Mouse (Mus musculus) ZHBTc4 (cell line): ENCODE results near the gene Atp2c1.

Source experiments
- DNase-seq: peaks from one replicate; pipeline ENCODE4 v3.0.0-alpha.2; 2011; ENCODE audit warnings: low read depth, low spot score

Atp2c1 gene

DNA sequence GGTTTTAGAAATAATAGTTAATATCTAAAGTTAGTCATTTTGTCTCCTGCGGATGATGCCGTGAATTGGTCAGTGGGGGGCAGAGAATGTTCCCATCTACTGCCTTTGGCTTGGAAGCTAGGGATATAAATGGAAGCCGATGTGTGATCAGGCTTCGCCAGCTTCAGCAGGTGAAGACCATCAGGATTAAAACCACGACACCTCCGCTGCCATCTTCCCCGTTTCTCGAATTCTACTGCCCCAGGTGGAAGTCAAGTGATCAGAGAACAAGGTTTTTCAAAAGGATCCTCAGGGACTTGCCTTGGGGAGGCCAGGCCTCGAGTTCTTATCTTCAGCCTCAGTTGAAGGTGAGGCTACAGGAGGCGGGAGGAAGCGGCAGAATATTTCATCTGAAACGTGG lies at the start of gene Atp2c1:
Gene Atp2c1, minus strand, starts transcription at position 101 of the 400 bp plus-strand sequence.
- DNase-seq, result no peak

DNA sequence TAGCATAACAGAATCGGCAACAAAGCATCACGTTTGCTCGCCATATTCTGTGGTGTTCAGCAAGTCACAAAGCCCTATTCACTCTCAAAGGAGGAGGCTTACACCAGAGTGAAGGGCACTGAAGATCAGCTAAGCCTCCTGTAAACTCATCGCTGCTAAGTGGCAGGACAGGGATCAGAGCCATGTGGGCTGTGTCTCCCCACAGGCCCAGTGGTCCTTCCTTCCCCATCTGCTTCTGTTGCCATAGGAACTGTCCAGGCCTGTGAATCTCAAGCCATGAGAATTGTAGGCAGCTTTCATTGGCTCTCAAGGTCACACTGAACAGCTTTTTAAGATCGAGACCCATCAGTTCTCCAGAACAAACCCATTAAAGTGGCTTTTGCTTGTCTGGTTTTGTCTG lies 30.3 kb upstream of the Atp2c1 start:
- DNase-seq, result no peak

DNA sequence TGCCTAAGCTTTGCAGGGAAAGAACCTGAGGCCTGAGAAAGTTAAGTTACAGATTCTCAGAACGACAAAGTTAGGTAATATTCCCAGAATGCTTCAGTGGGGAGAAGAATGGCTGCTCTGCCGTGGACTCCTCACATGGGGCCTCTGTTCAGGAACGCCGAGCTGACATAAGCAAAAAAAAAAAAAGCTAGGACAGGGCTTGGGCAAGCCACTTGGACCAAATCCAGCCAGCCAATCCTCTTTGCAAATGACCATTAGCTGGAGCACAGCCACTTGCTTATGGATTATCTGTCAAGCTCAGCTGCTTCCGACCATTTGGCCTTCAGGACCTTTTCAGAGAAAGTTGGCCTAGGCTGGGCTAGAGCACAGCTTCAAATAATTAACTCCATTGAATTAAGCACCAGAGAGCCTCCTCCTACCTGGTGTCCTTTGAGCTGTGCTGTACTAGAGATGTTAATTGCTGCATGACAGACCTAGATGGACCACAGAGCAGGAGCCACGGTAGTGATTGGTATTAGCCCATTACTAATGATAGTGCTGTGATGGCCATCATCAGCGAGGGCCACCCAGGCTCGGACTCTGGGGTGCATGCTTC lies 29.1 kb upstream of the Atp2c1 start:
- no peak for DNase-seq

DNA sequence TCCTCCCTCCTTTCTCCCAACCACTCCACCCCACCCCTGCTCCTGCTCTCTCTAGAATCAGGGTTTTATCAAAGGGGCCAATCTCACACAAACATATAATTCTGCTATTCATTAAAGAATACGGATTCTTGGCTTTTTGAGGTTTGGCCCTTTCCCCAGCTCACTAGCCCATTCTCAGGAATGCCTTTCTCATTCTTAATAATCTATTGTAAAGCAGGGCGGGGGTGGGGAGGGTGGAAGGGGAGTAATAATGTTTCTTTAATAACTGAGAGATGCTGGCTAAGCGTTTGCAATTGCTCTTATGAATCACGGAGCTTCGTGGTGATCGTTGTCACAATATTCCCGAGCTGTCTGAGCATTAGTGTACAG lies 27.3 kb upstream of the Atp2c1 start:
- no peak for DNase-seq

DNA sequence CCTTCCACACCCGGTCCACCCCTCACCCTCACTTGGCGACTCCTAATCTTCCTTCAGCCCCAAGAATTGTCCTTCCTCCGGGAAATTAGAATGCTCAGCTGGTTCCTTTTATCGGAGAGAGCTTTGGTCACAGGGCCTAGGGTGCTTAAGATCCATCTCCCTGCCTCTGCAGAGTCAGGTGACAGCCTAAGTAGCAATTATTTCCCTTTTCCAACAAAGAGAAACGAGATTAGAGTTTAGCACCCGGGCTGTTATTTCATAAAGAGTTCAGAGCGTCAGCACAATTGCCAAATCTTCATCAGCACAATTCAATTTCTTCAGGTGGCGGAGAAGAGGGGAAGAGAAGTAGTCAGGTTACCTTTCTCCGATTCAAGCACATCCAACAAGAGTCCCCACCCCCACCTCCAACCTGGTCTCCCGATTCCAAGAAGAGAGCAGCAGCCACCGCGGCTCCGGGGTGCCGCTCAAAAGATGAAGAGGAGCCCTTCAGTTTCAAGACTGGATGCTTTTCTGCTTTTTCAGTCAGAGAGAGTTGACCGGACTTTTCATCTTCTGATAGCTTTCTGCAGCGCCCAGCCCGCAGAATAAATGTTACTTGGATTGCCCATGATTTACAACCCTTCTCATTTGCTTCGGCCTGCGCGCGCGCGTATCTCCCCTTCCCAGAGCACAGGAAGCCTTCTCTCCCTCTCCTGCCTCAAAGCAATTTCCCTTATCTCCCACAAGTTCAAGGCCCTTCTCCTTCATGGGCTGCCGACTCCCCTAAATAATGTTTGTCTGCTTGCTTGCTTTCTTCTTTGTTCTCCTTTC lies 26.7 kb upstream of the Atp2c1 start:
- no peak for DNase-seq

DNA sequence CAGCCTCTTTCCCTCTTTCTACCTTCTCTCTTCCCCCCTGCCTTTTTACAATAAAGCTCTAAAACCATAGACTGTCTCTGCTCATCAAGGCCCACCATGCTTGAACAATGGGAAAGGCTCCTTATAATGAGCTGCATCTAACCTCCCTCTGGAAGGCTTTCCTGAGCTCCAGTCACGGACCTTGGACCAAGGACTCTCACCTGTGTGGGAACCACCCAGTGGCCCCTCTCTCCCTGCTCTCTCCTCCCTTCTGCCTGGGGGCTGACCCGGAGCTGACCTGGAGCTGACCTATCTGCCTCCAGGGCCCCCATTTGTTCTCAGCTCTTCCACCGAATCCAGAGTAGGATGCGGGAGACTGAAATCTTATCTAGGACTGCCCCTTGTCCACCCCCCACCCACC lies 24.3 kb upstream of the Atp2c1 start:
- DNase-seq, result no peak

DNA sequence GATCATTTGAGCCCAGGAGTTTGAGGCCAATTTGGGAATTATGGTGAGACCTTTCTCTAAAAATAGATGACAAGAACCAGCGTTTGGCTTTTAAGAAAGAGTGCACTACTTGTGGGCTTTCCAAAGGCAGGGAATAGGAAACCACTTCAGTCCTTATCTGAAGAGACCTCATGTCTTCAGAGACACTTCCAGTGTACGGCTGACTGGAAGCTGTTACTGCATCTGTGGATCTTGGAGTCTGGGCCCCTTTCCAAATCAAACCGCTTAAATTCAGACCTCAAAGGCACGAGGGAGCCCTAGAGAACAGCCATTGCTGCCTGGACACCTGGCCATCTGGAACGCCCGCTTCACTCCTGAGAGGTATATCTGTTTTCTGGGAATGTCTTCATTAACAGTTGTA lies 22.0 kb upstream of the Atp2c1 start:
- no peak for DNase-seq

DNA sequence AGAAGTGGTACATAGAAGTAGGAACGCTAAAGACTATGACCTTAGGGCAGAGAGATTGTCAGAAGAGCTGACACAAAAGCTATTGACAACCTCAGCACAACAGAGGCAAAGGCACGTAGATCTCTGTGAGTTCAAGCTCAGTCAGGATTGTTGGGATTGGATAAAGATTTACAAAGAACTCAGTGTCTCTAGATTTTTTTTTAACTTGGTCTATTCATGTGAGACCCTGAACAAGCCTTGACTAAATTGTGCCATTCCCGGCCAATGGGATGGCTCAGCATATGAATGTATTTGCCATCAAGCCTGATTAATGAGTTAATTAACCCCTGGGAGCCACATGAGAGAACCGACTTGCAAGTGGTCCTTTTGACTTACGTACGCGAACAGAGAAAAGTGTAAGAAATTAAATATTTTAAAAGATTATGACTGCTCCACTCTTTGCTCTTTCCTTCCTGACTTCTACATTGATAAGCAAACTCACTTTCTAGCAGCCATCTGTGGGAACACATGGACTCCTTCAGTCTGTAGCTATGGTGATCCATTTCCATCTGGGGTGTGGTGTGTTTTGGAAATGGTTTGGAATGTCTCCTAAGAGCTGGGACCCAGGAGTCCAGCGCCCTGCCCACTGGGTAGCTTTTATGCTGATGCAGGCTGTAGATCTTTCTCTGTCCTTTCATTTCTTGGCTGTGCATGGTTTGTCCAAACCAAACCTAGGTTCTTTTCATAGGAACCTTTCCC lies 17.1 kb upstream of the Atp2c1 start:
- DNase-seq, result peak; percentile 36

DNA sequence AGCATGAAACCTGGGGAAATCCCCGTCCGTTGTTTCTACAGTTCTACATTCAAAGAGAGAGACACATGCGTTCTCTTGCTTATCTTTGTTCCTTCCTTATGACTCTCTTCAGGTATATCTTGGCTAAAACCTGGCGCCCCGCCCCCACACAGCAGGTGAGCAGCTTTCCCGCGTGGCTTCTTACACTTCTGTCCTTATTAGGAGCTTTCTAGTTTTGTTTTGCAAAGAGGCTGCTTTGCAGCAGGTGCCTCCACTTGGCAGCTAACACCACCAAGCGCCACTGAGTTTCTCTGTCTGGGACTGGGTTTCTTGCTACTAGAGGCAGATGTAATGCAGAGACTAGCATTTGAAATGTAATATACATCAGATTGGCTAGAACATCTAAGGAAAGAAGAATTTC lies 10.4 kb upstream of the Atp2c1 start:
- DNase-seq, result no peak

DNA sequence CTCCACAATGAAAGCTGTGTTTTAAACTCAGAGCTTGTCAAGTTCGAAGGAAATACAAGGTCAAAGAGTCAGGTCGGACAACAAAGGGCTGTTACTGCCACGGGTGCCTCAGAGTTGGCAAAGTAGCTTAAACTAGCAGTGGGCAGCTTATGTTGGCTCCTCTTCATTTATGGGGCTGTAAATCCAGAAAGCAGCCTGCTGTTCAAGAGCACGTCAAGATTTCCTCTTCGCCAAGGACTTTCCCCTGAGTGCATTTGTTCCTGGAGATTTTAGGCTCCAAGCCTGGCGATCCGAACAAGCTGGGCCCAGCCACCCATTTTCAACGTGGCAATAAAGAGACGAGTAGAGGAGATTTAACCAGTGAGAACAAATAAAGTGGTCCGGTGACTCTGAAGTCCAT lies 9.8 kb upstream of the Atp2c1 start:
- no peak for DNase-seq

DNA sequence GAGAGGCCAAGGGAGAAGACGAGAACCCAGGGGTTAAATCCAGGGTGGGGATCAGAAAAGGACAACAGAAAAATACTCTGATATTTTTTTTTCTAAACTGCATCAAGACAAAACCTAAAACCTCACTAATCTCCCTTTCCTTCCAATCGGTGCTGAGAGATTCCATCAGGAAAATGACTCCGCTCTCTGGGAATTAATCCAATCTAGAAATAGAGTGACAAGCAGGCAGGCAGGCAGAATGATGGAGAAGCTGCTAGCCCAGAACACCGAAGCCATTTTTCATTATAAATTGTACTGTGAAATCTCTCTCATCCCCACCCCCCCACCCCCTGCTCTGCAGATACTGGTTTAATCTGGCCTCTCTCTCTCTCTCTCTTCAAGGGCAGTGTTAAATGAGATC lies 1.8 kb downstream of the Atp2c1 start:
- no peak for DNase-seq

DNA sequence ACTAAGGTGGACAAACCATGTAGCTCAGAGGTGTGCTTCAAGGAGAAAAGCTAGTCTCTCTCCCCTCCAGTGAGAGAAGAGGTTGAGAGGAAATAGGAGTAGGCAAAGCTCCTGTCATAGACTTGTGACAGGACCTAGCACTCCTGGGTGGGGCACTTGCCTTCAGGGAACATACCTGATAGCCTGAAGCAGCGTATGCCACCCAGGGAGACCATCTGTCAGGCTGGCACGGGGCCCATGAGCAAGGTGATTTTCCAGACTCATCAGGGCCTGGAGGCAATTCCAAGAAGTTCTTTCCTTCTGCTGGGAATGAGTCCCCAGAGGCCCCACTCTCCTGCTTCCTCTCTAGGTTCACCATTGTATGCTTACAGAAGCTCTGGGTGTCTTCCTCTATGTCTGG lies 4.1 kb downstream of the Atp2c1 start:
- no peak for DNase-seq

DNA sequence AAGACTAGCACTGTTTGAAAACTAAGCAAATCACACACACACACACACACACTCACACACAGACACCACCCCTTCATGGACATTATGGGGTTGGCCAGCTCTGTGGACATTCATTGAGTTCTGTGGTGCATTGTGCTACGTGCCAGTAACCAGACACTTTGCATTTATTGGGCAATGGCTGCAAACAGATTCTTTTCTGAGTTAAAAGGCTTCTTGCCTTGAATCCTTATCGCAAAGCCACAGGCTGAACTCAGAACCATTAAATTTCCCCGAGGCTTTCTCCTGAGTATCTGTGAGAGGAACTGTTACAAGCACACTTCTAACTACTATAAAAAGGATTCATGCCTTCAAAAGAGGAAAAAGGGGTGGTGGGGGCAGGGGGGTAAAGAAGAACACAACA lies 5.1 kb downstream of the Atp2c1 start:
- no peak for DNase-seq

DNA sequence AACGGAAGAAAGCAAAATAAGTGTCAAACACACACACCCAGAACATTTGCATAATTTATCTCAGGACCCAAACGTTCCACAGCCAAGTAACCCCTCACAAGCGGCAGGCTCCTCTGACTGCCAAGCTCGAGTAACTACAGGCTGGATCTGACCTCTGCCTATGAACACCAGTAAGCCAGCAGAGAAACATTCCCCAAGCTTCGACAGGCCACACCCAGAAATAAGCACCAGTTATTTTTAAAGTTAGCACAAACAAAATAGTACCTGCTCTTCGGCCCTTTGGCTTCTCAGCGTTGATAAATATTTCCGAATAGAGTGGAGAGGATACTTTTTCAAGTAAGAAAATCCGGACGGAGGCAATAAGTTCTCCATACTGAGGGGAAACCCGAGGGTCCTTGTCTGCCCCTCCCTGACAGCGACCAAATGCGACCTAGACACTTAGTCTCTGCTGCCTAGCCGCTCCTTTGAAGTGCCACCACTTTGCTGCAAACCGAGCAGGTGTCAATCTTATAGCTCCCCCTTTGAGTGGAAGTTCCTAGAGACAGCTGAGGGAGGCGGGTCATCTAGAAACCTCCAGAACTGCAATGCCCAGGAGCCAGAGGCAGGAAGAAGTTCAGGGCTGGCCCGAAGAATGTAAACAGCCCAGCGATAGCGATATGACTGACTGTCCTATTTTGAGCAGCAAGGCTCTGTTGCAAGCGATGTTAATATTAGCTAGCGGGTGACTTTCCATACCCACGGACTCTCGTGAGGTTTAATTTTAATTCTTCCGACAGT lies 6.2 kb downstream of the Atp2c1 start:
- DNase-seq, result peak; percentile 19

DNA sequence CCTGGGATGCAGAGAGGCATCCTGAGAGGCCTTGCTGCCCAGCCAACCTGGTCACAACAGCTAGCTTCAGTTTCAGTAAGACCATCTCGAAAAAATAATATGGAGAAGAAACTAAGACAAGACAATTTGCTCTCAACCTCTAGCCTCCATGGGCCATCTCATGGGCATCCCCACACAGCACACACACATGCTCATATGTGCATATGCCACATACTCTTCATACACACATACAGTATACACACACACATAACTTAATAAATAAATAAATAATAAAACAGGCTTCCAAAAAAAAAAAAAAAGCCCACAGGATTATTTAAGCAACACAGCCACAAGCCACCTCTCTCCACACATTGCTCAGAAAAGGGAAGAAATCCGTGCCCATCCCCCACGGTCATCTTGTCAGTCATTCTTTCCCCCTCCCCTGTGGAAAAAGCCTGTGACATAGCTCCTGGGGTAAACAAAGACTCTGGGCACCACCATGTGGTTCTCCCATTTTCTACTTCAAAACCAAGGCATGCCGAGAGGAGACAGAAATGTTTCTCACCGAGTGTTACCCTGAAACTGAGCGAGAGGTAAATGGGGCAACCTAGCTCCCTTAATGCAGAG lies 7.7 kb downstream of the Atp2c1 start:
- no peak for DNase-seq

DNA sequence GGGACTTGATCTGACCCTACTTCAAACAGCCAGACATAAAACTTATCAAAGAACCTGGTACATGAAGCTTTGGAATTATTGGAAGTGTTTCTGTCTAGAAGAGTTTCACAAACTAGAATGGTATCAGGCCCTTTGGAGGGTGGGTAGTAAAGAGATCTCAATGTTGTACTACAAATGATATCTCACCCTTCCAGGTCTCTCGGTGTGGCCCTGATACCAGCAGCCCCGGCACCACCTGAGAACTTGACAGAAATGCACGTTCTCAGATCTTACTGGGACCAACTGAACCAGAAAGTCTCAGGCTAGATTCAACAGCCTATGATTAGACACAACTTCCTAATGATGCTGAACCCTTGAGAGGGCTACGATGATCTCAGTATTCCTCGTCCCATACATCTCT lies 23.4 kb downstream of the Atp2c1 start:
- DNase-seq, result no peak

DNA sequence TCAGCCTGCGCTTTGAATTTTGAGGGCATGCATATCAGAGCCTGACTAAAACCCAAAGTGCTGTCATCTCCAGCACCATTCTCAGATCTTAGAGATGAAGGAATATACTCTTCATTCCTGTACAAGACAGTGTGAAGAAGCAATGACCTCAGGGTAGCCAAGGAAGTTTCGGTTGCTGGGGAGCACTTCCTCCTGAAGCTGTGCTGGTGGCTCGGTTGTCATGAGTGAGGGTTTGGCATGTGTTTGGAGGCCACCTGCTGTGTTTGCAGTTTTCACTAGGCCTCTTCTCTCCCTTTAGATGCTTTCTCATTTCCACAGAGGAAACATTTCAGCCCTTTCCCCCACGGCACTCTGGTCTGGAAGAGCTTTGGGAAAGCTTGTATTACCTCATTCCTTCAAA lies 24.7 kb downstream of the Atp2c1 start:
- DNase-seq, result no peak

DNA sequence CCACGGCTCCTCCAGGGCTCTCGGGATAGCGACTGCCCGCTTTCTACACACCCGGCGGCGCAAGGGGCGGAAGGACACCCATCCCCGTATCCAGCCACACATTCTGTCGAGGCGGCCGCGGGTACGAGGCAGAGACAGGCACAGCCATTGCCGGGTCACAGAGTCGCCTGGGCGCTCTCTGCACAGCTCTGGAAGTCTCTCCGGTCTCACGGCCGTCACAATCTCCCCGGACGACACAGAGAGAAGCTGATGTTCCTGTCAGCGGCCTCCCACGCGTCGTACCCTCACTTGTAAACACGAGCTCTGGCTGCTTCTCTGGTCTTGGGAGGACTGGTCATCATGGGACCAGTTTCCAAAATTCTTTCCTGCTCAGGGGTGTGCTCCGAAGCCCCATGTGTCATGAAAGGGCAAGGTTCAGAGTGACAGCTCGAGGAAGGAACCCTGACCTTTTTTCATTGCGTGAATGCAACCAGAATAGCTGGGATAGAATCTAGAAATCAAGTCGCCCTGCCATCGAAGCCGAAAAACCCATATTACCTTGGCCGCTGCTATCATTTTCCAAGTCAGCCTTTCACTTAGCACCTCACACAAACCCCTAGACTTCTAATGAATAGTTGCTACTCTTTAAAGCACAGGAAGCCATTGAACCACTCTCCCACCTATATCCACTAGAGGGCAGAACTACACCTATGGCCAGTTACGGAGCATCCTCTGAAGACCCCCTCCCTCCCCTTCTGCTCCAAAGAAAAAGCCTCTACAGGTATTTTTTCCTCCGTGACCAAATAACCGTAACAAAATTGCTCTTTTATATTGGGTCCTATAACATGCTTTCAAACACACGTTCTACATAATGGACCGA lies 31.6 kb downstream of the Atp2c1 start:
- peak; percentile 83 for DNase-seq

DNA sequence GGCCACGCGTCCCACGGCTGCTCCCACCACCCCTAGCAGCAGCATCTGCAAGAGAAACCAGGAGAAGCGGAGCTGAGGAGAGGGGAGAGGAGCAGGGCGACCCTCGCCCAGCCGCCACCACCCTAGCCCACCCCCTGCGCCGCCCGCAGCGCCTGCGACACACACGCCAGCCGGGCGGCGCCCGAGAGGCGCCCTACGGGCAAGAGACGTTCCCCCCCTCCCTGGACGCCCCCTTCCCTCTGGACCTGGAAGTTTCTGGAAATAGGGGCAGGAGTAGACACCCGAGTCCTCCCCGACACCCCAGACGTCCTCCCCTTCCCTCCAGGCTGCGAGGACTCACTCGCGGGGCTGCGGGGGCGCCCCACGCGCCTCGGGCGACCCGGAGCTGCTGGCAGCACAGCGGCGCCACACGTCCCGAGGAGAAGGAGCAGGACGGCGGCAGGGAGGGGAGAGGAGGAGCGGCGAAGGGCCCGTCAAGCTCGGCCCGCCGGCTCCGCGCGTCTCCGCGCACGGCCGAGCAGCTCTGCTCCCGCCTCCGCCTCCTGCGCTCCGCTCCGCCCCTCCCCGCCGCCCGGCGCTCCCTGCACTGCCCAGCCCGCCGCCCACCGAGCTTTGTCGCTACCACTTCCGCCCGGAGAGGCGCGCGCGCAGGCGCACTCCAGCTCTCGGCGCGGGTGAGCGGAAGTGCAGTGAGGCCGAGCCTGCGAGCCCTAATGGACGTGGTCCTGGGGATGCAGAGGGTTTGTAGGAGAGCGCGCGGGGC lies 32.4 kb downstream of the Atp2c1 start:
- peak; percentile 96 for DNase-seq

DNA sequence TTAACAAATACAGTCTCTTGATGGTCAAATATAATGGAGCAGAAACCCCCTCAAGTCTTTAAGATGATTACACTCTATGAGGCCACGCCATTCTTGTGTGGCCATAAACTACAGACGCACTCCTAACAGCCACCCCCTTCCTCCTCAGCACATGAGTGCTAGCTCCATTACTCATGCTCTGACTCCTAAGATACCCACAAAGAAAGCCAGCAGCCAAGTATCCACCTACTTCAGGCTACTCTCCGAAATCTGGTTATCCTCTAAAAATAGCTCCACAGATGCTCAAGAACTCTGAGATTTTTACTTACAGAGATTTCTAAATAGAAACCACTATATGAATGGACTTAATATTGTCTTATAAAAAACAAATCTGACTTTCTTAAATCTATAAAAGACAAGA lies 34.4 kb downstream of the Atp2c1 start:
- no peak for DNase-seq
